Mouse (Mus musculus): ENCODE results near the gene Tbc1d13. TPM values are rescaled to one million over a fixed set of nuclear protein-coding genes. Genes with fewer than 3 reads are reported as not detected.

The Tbc1d13 gene
- 32.1 and 35.1 TPM in 2 replicates for total RNA-seq (2012; rRNA removed)
- total RNA-seq (2014; rRNA removed), result 21.4 and 25.9 TPM in 2 replicates
- 36.1 and 36.8 TPM in 2 replicates for polyA plus RNA-seq (2012; ENCODE audit: insufficient read length, low read depth)

GRCm38 (mm10) chr2:30133613-30134377 is at the start of gene Tbc1d13:
TSS of gene Tbc1d13 (plus strand) at chr2:30133746.
- H3K4me3 ChIP-seq (replicated peaks in 1 of 3; ENCODE audit: low read depth in 2 of 3, low read length in 2 of 3, poor library complexity in 1 of 3), result peak within 1 kb of the TSS; percentile 75 to 93 (median 76)
- H3K9me3 ChIP-seq (replicated peaks; ENCODE audit: low read length), result no peaks in the 10 kb centered on the region
- peak within 1 kb of the TSS; percentile 85 for H3K4me2 ChIP-seq (ENCODE audit: insufficient read depth, low read depth, poor library complexity, severe bottlenecking)
- no peaks in the 10 kb centered on the region for H3K27me3 ChIP-seq (replicated peaks)
- no peaks in the 10 kb centered on the region for H3K79me2 ChIP-seq (replicated peaks; ENCODE audit: control insufficient read depth, extremely low read depth, insufficient read depth, poor library complexity, severe bottlenecking)
- in situ Hi-C loops (cut with MboI; ENCODE audit: low pct_ligation_motif_present, low pct_unique_long_range_greater_than_20kb, low sequenced_read_pairs), result no loop called here
- no peak within 1 kb of the TSS for H3K27ac ChIP-seq (ENCODE audit: insufficient read depth, low read depth)
- DNase-seq (ENCODE audit: extremely low read depth), result peak; percentile 96
- TF ChIP-seq ZMIZ1 (IDR thresholded peaks at IDR 0.05; ENCODE audit: low read depth, low read length), result peak; percentile 95
- peak; percentile 80 for TF ChIP-seq NRF1 (IDR thresholded peaks at IDR 0.05; ENCODE audit: low read depth, low read length)
- TF ChIP-seq KAT2A (IDR thresholded peaks at IDR 0.05; ENCODE audit: insufficient replicate concordance, low read length), result no peak
- no peak for TF ChIP-seq CTCF (conservative IDR thresholded peaks at IDR 0.05 in 1 of 2, IDR thresholded peaks at IDR 0.05 in 1 of 2; ENCODE audit: low read depth in 2 of 2, low read length in 2 of 2)
- TF ChIP-seq ETS1 (conservative IDR thresholded peaks at IDR 0.05; ENCODE audit: low read depth, low read length), result peak; percentile 39; the same call in 1 of the 2 replicates
- TF ChIP-seq SIN3A (IDR thresholded peaks at IDR 0.05; ENCODE audit: low read length), result peak; percentile 98
- peak; percentile 77; the same call in 1 of the 2 replicates for TF ChIP-seq MYC (IDR thresholded peaks at IDR 0.05; ENCODE audit: low read depth, low read length)
- TF ChIP-seq USF2 (conservative IDR thresholded peaks at IDR 0.05; ENCODE audit: low read depth, low read length), result peak; percentile 98
- peak; percentile 88 for TF ChIP-seq ELF1 (IDR thresholded peaks at IDR 0.05; ENCODE audit: low read depth, low read length)
- peak; percentile 75 for TF ChIP-seq MEF2A (IDR thresholded peaks at IDR 0.05; ENCODE audit: borderline replicate concordance, low read depth, low read length)
- peak; percentile 97 for TF ChIP-seq MAX (IDR thresholded peaks at IDR 0.05; ENCODE audit: low read length)
- peak; percentile 86 for TF ChIP-seq HCFC1 (IDR thresholded peaks at IDR 0.05; ENCODE audit: low read depth, low read length)
- peak; percentile 32; the same call in 1 of the 2 replicates for TF ChIP-seq IRF4 (IDR thresholded peaks at IDR 0.05; ENCODE audit: low read depth, low read length)
- peak; percentile 86 for TF ChIP-seq TCF12 (IDR thresholded peaks at IDR 0.05; ENCODE audit: low read depth, low read length)
- peak; percentile 97 for TF ChIP-seq TBP (conservative IDR thresholded peaks at IDR 0.05; ENCODE audit: low read depth, low read length)
- TF ChIP-seq MXI1 (IDR thresholded peaks at IDR 0.05; ENCODE audit: low read depth, low read length), result peak; percentile 94
- peak; percentile 98 for TF ChIP-seq MAZ (IDR thresholded peaks at IDR 0.05; ENCODE audit: low read depth, low read length)
- peak; percentile 99 for TF ChIP-seq USF1 (IDR thresholded peaks at IDR 0.05; ENCODE audit: low read depth, low read length)
- peak; percentile 98 for TF ChIP-seq NELFE (IDR thresholded peaks at IDR 0.05; ENCODE audit: low read depth, low read length)
- TF ChIP-seq UBTF (IDR thresholded peaks at IDR 0.05; ENCODE audit: low read depth, low read length), result no peak
- peak; percentile 96 for TF ChIP-seq POLR2AphosphoS2 (IDR thresholded peaks at IDR 0.05; ENCODE audit: low read depth, low read length)
- TF ChIP-seq BHLHE40 (IDR thresholded peaks at IDR 0.05; ENCODE audit: low read depth, low read length), result peak; percentile 98
- no peak for TF ChIP-seq CHD2 (IDR thresholded peaks at IDR 0.05; ENCODE audit: low read length)
- peak; percentile 99 for TF ChIP-seq POLR2A (IDR thresholded peaks at IDR 0.05; ENCODE audit: low read depth, low read length)
- TF ChIP-seq GABPA (IDR thresholded peaks at IDR 0.05; ENCODE audit: insufficient replicate concordance, low read depth, low read length), result no peak
- dilution Hi-C loops (cut with MboI; ENCODE audit: extremely low pct_ligation_motif_present, extremely low pct_unique_long_range_greater_than_20kb, low sequenced_read_pairs), result no loop called here
- peaks cover 0 to 24% of the 10 kb centered on the region in 2 experiments; a peak in 2 of 4 replicates for H3K4me1 ChIP-seq (ENCODE audit: control insufficient read depth in 1 of 2, insufficient read depth in 2 of 2)
- H3K36me3 ChIP-seq (replicated peaks in 1 of 2; ENCODE audit: control insufficient read depth in 1 of 2, insufficient read depth in 1 of 2, low read length in 1 of 2), result peaks cover 8 to 34% of the 10 kb centered on the region in 2 experiments
- peak within 1 kb of the TSS; percentile 76 for H3K9ac ChIP-seq (ENCODE audit: insufficient read depth, low read depth)
